Mouse (Mus musculus) ES-Bruce4 (cell line): ENCODE results near the gene Mrps25.
A peak's percentile ranks its signal among the peaks of the same experiment; 100 is the strongest.

Experiments used
- CTCF ChIP-seq: IDR thresholded peaks from one replicate; pipeline ENCODE4 v1.8.1; 2011; ENCODE audit warnings: low read depth, low read length
- EP300 ChIP-seq: IDR thresholded peaks from 2 replicates; pipeline ENCODE4 v1.6.1; 2011; ENCODE audit warnings: low read depth, low read length; ENCODE audit not compliant: insufficient read depth
- POLR2A ChIP-seq: IDR thresholded peaks from one replicate; pipeline ENCODE4 v1.8.1; 2011; ENCODE audit warnings: low read length; ENCODE audit not compliant: insufficient read depth

GRCm38 (mm10) chr6:92184178-92184577, 345 bp upstream of the Mrps25 start:
- TF ChIP-seq CTCF (peak; percentile 1), POLR2A (no peak), EP300 (no peak)
